Mouse (Mus musculus) gastrocnemius, postnatal 10 days (tissue): ENCODE data around the gene Mup5. TPM values are rescaled to one million over a fixed set of nuclear protein-coding genes. Genes with fewer than 3 reads are reported as not detected.
"Not testable (repeated sequence)": the region's sequence is repeated elsewhere in the genome, so short reads cannot be mapped to it uniquely, and the experiment has no call there.

Experiments
- DNase-seq: peaks from one replicate; pipeline ENCODE4 v3.0.0; 2021; ENCODE audit warnings: mixed read lengths
- long read RNA-seq, 2 experiments: library from polyadenylated mRNA; stranded (forward); transcript quantifications; one replicate each; pipeline ENCODE4 v2.0.0; 2021
- total RNA-seq, 2 experiments: library from RNA; stranded (reverse); gene quantifications; 2 replicates each; pipeline ENCODE4 v1.2.3; 2021

The Mup5 gene
- not detected for total RNA-seq
- long read RNA-seq, experiment 1: 0 reads
- long read RNA-seq, experiment 2: 0 reads

DNA sequence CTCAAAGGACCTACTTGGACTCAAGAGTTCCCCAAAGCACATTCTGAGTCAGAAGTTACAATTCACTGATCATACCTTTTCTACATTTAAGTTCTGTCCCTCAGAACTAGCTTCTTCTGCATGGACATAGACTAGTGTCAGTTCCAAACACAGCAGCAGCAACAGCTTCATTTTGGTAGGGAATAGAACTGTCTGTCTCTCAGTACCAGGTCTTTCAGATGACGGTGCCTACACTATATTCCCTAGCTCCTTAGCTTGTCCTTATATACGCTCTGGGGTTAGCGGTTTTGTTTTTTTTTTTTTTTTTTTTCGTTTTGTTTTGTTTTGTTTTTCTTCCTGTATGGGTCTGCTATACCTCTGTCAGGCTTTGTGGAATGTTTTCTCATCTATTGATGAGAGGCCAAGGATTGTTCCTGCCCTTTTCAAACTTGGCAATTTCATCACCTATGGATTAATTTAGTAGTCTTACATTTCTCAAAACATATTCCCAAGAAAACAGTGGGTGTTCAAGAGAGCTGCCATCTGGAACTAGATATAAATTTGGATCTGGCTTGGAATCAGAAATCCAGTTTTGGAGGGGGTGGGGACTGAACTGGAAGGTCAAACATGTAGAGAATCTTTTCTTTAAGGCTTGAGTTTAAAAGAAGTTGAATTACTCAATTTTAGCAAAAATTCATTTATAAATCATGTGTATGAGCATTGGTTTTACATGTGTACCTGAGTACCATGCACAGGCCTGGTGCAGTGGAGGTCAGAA lies at the start of gene Mup5:
TSS of gene Mup5 (minus strand) at position 282 of the 757 bp plus-strand sequence.
- no peak for DNase-seq

GRCm38 (mm10) chr4:61858160-61858559 lies 23.1 kb upstream of the Mup5 start:
- peak; percentile 12 for DNase-seq

DNA sequence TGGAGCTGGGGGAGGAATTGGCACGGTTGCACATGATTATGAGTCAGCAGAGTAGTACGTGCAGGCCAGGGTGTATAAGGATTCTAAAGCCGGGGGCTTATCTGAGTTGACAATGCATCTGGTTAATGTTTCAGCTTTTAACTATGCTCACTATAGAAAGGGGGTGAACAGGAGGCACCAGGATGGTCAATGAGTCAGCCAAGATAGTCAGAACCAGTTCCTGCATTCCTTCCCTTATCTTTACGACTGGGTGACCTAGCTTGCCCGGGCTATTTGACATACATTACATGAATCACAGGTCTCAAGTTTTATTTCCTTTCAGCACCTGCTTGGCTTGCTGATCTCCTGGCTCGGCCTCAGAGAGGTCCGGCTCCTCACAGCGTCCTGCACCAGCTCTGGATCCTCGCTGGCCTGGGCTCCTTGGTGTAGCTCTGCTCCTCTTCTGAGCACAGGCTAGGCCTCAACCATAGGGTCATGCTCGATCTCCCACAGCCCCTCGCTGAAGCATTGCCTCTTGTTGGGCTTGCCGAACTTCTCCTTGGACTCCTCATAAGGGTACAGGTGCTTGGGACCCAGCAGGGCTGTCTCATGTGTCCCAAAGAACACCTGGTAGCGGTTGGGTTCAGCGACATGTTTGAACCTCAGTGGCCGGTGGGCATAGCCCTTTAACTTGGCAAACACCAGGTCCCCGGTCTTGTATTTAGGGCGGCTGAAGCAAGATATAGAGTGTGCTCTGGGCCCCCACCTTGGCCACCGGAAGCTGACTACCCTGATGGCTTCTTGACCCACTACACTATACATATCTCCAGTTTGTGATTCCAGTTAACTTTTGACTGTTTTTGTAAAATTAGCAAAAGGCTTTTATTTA lies 21.0 kb upstream of the Mup5 start:
- DNase-seq: no peak

- DNase-seq: no peak
Observed at GRCm38 (mm10) chr4:61855344-61855743, 20.3 kb upstream of the Mup5 start.

DNA sequence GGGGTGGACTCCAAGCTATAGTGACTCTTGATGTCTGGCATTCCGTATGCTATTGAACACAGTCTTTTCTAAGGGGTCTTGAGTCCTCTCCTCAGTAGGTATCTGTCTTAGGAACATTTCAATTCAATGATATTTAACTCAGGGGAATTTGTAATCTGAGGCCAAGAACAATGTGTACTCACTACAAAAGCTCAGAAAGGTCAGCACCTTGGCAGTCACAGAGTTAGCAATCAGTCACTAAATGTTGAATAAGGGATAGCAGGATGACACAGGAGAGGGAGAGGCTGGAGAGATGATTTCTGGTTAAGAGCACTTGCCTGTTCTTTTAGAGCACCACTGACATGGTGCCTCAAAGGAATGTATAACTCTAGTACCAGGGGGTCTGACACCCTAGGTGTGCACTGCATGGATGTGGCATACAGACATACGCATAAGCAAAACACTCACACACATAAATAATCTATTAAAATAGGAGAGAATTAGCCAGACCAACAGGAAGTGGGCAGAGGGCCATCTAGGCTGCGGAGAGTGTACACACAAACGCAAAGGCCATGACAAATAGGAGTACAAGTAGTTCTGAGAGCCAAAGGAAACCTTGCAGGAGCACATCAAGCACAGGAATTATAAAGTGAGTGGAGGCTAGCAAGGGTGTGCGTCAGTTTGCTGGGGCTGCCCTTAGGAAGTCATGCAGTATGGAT lies 9.9 kb upstream of the Mup5 start:
- no peak for DNase-seq

- no peak for DNase-seq
Observed at GRCm38 (mm10) chr4:61829211-61829610, 5.8 kb downstream of the Mup5 start.

GRCm38 (mm10) chr4:61823185-61823584 lies 11.8 kb downstream of the Mup5 start:
- no peak for DNase-seq

DNA sequence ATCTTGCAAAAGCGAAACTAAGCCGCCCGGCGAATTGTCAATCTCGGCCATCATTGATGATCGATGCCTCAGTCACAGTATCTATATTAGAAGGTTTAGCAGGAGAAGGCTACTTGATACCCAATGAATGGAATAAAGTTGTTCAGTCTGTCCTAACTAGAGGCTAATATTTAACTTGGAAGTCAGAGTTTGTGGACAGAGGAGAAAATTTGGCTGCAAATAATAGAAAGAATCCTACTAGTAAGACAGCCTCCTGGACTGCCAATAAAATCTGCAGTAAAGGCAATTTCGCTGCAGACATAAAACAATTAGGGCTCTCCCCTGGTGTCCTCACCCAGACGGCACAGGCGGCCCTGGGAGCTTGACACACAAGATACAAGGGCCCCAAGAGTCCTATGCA lies 12.5 kb downstream of the Mup5 start:
- DNase-seq: not testable (repeated sequence)

GRCm38 (mm10) chr4:61815602-61816001 lies 19.4 kb downstream of the Mup5 start:
- DNase-seq: no peak

DNA sequence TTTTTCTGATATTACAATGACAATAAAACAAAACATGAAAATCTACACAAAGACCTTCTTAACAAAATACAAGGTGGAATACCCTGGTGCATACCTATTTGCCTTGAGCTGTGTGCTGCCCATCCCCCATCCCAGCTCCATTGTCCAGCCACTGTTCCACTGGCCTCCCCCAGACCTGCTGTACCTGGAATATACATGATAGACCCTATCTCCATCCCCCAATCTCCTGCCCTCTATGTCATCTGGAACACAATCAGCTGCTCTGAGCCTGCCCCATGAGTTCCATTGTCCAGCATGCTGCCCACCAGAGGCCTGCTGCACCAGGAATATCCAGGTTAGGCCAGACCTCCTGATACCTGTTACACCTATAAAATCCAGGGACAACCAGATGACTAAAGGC lies 21.6 kb downstream of the Mup5 start:
- no peak for DNase-seq

- DNase-seq: not testable (repeated sequence)
Observed at GRCm38 (mm10) chr4:61811193-61811592, 23.8 kb downstream of the Mup5 start.

DNA sequence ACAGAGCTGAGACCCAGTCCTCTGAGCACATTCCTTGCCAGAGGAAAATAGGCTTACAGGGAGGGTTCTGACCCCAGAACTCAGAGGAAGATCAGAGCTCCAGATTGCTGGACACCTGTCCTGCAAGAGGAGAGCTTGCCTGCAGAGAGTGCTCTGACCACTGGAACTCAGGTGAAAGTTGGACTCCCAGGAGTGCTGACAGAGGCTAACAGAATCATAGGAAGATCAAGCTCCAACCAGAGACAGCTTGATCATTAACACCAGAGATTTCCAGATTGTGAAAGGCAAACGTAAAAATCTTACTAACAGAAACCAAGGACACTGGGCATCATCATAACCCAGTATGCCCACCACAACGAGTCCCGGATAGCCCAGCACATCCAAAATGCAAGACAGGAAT lies 26.1 kb downstream of the Mup5 start:
- not testable (repeated sequence) for DNase-seq

DNA sequence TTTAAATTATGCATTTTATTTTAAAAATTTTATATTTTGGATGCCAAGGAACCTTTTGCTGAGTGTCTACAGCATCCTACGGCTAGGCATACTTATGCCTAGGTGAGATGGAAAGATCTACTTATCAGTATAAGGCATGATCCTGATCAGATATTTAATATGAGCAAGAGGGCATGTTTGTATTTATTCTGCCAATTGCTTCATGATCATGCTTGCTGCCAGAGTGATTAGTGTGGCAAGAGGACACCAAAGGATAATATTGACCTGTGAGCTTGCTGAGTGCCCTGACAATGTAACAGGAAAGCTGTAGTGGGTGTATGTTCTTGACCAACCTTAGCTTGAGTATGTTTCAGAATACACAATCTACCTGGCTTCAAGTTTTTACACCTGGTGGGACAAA lies 45.3 kb downstream of the Mup5 start:
- not testable (repeated sequence) for DNase-seq

DNA sequence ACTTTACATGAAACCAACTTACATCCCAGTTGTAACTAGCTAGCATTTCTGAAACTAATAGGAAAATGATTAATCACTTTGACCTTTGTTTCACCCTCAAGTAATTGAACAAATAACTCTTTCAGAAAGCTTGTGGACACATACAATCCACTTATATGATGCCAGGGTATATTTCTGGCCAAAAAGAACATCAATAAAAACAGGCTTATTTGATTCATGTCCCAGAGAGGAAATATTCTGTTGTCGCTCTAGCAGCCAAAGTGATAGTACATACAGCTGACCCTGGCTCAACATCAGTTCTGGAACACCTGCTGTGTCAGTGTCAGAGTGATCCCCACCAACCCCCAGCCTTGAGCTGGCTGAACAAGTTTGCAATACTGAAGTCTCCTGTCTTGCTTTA lies 50.8 kb downstream of the Mup5 start:
- not testable (repeated sequence) for DNase-seq

GRCm38 (mm10) chr4:61782169-61782568 lies 52.9 kb downstream of the Mup5 start, which contains the start of gene Mup19:
Gene Mup19, minus strand, starts transcription at chr4:61782269.
- not testable (repeated sequence) for DNase-seq

Other genes starting within 250 kb of the Mup5 start
- not detected for gene Mup17, start 239.4 kb downstream of the Mup5 start, total RNA-seq
- not detected for gene Mup18, start 161.1 kb downstream of the Mup5 start, total RNA-seq
- not detected for gene Mup19, start 53.0 kb downstream of the Mup5 start, total RNA-seq
- not detected for gene Mup20, start 218.9 kb upstream of the Mup5 start, total RNA-seq